Mouse (Mus musculus) midbrain, embryonic 11.5 days (tissue): ENCODE measurements at regions not wholly inside any gene's neighbourhood (a gene's known extent, or its start where the extent isn't known, plus 50 kb on each side); places are given as distances from the start of the nearest gene placed in this dataset.

Experiments used
- ATAC-seq: fragments of 200-750 bp; cut with Nextera tagmentation; 2 replicates; pipeline ENCODE4 v1.8.0; 2017; ENCODE audit warnings: moderate TSS enrichment, moderate library complexity; ENCODE audit not compliant: low FRiP score
- DNase-seq: peaks from one replicate; pipeline ENCODE4 v3.0.0; 2015; ENCODE audit warnings: low spot score; ENCODE audit errors: missing footprints
- H3K27ac ChIP-seq: fragments of 300-500 bp; sonication (generic); 2 replicates; pipeline ENCODE4 v1.5.1; 2014; ENCODE audit warnings: low read depth, low read length
- H3K27me3 ChIP-seq: fragments of 300-500 bp; sonication (generic); 2 replicates; pipeline ENCODE4 v1.6.1; 2014; ENCODE audit warnings: mild to moderate bottlenecking, low read length, moderate library complexity, mixed read lengths; ENCODE audit not compliant: control insufficient read depth, insufficient read depth
- H3K36me3 ChIP-seq: fragments of 300-500 bp; sonication (generic); 2 replicates; pipeline ENCODE4 v1.6.1; 2014; ENCODE audit warnings: mild to moderate bottlenecking, low read length, moderate library complexity, mixed read lengths; ENCODE audit not compliant: control insufficient read depth, insufficient read depth
- H3K4me1 ChIP-seq: fragments of 300-500 bp; sonication (generic); 2 replicates; pipeline ENCODE4 v1.6.1; 2014; ENCODE audit warnings: low read length; ENCODE audit not compliant: control insufficient read depth, insufficient read depth
- H3K4me2 ChIP-seq: fragments of 300-500 bp; sonication (generic); 2 replicates; pipeline ENCODE4 v1.6.1; 2014; ENCODE audit warnings: mild to moderate bottlenecking, moderate library complexity
- H3K4me3 ChIP-seq: fragments of 300-500 bp; sonication (generic); 2 replicates; pipeline ENCODE4 v1.5.1; 2014; ENCODE audit warnings: low read depth, low read length
- H3K9ac ChIP-seq: fragments of 300-500 bp; sonication (generic); 2 replicates; pipeline ENCODE4 v1.6.1; 2014; ENCODE audit warnings: low read length
- H3K9me3 ChIP-seq: fragments of 300-500 bp; sonication (generic); 2 replicates; pipeline ENCODE4 v1.6.1; 2016; ENCODE audit warnings: low read length; ENCODE audit not compliant: control insufficient read depth
- WGBS: fragments of 180-500 bp; shearing (Covaris S2); extraction: QIAGEN DNeasy Blood & Tissue Kit; methylation state at CpG from one replicate; pipeline ENCODE4 v1.1.7; 2014; 5-methylcytosine and 5-hydroxymethylcytosine counted together

DNA sequence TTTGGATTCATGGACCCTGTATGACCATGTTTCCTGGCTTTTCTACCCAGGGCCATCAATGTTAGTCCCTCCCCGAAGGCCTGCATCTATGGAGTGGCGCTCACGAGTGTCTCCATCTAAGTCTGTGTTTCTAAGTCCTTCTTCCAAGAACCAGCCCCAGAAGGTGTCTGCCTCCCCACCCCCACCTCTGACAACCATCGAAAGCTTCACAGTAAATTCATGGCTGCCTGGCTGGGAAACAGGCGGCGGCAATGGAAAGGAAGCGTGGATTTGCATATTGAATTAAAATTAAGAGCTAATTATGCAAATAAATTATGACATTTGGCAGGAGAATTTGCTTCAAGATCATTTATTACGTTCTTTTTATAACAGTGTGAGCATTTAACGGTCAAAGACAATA, 83.9 kb downstream of the Hif1an start:
- 81% methylated on average over 9 of the region's 9 CpGs for WGBS
- Histone ChIP-seq H3K4me2 (no peak overlapping the region), H3K4me1 (no peaks in the 10 kb centered on the region), H3K4me3 (no peak overlapping the region), H3K36me3 (no peaks in the 10 kb centered on the region), H3K9me3 (no peaks in the 10 kb centered on the region), H3K9ac (no peak overlapping the region), H3K27ac (no peak overlapping the region), H3K27me3 (peaks cover 34% of the 10 kb centered on the region)
- DNase-seq (peak; percentile 35), ATAC-seq (no peak)

DNA sequence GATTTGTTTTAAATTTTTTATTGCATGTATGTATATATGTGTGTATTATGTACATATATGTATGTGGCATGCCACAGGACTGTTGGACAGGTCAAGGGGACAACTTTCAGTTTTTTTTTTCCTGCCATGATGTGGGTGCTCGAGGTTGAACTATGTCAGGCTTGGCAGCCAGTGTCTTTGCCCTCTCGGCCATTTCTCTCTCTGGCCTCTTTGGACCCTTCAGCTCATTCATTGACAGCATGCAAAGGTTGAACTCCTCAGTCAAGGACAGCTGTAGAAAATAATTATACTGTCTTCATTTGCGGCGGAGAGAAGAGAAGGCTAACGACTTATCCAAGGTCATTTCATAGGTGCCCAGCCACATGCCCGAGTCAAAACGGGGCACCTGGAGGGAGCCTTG, 86.6 kb downstream of the Hif1an start:
- Histone ChIP-seq H3K27me3 (peaks cover 34% of the 10 kb centered on the region), H3K36me3 (no peaks in the 10 kb centered on the region), H3K4me2 (no peak overlapping the region), H3K4me1 (no peaks in the 10 kb centered on the region), H3K27ac (no peak overlapping the region), H3K4me3 (no peak overlapping the region), H3K9me3 (no peaks in the 10 kb centered on the region), H3K9ac (no peak overlapping the region)
- DNase-seq = no peak
- WGBS = 75% methylated on average over 7 of the region's 7 CpGs
- no peak for ATAC-seq

DNA sequence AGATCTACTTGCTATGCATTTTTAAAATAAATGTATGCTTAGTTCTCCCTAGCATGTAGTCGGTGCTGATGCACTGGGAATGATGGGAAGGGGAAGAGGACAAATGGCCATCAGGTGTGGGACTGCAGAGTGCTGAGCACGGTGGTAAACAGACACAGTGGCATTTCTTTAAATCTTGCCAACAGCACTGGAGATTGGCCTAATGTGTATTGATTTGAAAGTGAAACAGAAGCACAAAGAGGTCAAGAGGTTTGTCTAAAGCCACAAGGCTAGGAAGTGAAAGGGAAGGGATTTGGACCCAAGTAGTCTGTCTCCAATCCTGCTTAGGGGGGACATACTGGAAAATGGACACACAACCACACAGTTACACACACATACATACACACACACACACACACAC, 88.2 kb downstream of the Hif1an start:
- no peak overlapping the region for H3K4me2 ChIP-seq
- H3K27me3 ChIP-seq = peaks cover 38% of the 10 kb centered on the region
- no peaks in the 10 kb centered on the region for H3K36me3 ChIP-seq
- no peak overlapping the region for H3K9ac ChIP-seq
- no peak overlapping the region for H3K4me3 ChIP-seq
- ATAC-seq (no peak), DNase-seq (no peak)
- H3K4me1 ChIP-seq = no peaks in the 10 kb centered on the region
- no peak overlapping the region for H3K27ac ChIP-seq
- 24% methylated on average over 2 of the region's 2 CpGs for WGBS
- H3K9me3 ChIP-seq = no peaks in the 10 kb centered on the region

- Histone ChIP-seq H3K4me2 (no peak overlapping the region), H3K27me3 (peaks cover 38% of the 10 kb centered on the region), H3K9me3 (no peaks in the 10 kb centered on the region), H3K27ac (no peak overlapping the region), H3K4me3 (no peak overlapping the region), H3K36me3 (no peaks in the 10 kb centered on the region), H3K4me1 (no peaks in the 10 kb centered on the region), H3K9ac (no peak overlapping the region)
- 2% methylated on average over 4 of the region's 4 CpGs for WGBS
- ATAC-seq = no peak
- no peak for DNase-seq
Observed at GRCm38 (mm10) chr19:44651605-44652004, 89.0 kb downstream of the Hif1an start.

DNA sequence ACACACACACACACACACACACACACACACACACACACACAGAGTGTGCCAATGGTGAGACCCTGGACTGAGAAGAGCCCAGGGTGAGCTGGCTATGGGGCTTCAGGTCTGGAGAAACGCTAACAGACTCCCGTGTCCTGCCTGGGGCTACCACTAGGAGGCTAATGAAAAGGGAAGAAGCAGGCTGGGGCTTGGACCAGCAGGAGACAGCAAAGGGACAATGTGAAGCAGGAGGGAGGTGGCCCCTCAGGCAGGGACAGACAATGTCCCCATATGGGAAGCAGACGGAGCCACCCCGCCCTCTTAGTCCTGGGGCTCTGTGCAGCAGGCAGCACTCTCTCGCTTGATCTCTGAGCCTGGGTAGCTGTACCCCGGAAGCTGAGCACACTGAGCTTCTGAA, 93.1 kb downstream of the Hif1an start:
- H3K4me2 ChIP-seq = no peak overlapping the region
- H3K9me3 ChIP-seq = no peaks in the 10 kb centered on the region
- peak; percentile 82 for ATAC-seq
- WGBS = 2% methylated on average over 6 of the region's 6 CpGs
- DNase-seq = peak; percentile 93
- no peaks in the 10 kb centered on the region for H3K36me3 ChIP-seq
- no peak overlapping the region for H3K4me3 ChIP-seq
- H3K27ac ChIP-seq = no peak overlapping the region
- H3K9ac ChIP-seq = no peak overlapping the region
- peaks cover 16% of the 10 kb centered on the region for H3K27me3 ChIP-seq
- no peaks in the 10 kb centered on the region for H3K4me1 ChIP-seq

- H3K9me3 ChIP-seq = no peaks in the 10 kb centered on the region
- no peak overlapping the region for H3K27ac ChIP-seq
- no peak overlapping the region for H3K4me2 ChIP-seq
- ATAC-seq = no peak
- no peaks in the 10 kb centered on the region for H3K36me3 ChIP-seq
- H3K27me3 ChIP-seq = peaks cover 8% of the 10 kb centered on the region; the same call in 1 of the 2 replicates
- no peaks in the 10 kb centered on the region for H3K4me1 ChIP-seq
- no peak for DNase-seq
- no peak overlapping the region for H3K4me3 ChIP-seq
- H3K9ac ChIP-seq = no peak overlapping the region
- WGBS = 27% methylated on average over 10 of the region's 10 CpGs
Observed at GRCm38 (mm10) chr19:44659316-44659715, 96.5 kb upstream of the Pax2 start.

DNA sequence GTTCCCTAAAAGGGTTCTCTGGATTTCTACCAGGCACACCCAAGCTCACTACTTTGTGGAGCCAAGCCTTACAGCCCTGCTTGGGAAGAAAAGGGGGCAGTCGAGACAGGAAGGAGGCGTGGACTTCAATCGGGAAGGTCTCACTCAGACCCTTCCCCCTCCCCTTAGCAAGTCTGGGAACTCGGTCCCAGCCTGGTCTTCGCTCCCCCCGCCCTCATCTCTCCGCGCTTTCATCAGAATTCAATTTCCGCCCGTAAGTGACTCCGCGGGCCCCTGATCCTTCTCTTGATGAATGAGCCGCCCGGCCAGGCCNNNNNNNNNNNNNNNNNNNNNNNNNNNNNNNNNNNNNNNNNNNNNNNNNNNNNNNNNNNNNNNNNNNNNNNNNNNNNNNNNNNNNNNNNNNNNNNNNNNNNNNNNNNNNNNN, 86.3 kb upstream of the Pax2 start:
- 0 out of 2 replicates have a peak overlapping the region, but pooled peaks have one; percentile 7 for H3K9ac ChIP-seq

DNA sequence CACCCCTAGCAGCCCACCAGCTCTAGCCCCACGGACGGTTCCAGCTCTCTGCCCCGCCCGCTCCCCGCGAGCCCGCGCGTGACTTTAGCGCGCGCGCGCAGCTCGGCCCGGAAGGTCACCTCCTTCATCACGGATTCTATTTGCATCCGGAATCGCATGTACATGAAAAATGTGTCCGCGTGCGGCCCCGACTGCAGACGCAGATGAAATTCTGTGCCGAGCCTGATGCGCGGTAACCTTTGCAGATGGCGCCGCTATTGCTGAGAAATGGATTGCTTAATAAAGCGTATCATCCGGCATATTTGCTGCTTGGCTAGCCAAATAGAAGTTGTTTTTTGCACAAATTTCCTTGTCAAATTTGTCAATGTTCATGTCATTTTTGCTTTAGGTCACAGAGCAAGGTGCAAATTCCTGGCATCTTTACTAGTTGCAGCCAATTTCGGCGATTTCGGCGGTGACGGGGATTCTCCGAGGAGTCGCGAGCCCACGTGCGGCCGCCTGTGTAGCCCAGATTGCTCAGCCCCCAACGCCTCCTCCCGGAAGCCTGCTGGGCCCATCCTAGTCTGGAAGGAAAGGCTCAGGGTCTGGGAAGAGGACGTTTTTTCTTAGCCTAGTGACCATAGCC, 81.1 kb upstream of the Pax2 start:
- Histone ChIP-seq H3K9ac (no peak overlapping the region), H3K36me3 (no peaks in the 10 kb centered on the region), H3K27ac (no peak overlapping the region), H3K9me3 (no peaks in the 10 kb centered on the region), H3K27me3 (peaks cover 88% of the 10 kb centered on the region), H3K4me3 (no peak overlapping the region), H3K4me1 (peaks cover 20% of the 10 kb centered on the region), H3K4me2 (peak overlapping the region; percentile 6; the same call in 1 of the 2 replicates)
- ATAC-seq (no peak), DNase-seq (peak; percentile 93)
- WGBS = 10% methylated on average over 45 of the region's 45 CpGs

More for the DNA sequence above, 86.3 kb upstream of the Pax2 start:
- Histone ChIP-seq H3K36me3 (no peaks in the 10 kb centered on the region), H3K27me3 (peaks cover 70% of the 10 kb centered on the region), H3K9me3 (no peaks in the 10 kb centered on the region), H3K27ac (no peak overlapping the region), H3K4me2 (peak overlapping the region; percentile 41), H3K4me1 (peaks cover 24% of the 10 kb centered on the region), H3K4me3 (peak overlapping the region; percentile 19)
- DNase-seq (peak; percentile 93), ATAC-seq (peak; percentile 47)
- 0% methylated on average over 14 of the region's 14 CpGs for WGBS

- Histone ChIP-seq H3K27ac (no peak overlapping the region), H3K4me3 (no peak overlapping the region), H3K36me3 (no peaks in the 10 kb centered on the region), H3K9ac (no peak overlapping the region), H3K9me3 (no peaks in the 10 kb centered on the region), H3K4me1 (peaks cover 6% of the 10 kb centered on the region), H3K4me2 (no peak overlapping the region), H3K27me3 (peaks cover 90% of the 10 kb centered on the region)
- DNase-seq (no peak), ATAC-seq (no peak)
- WGBS = 7% methylated on average over 12 of the region's 12 CpGs
Observed at GRCm38 (mm10) chr19:44676555-44677120, 79.2 kb upstream of the Pax2 start.
